Mouse (Mus musculus) kidney, adult 2 months (tissue): ENCODE results near the gene Adamts20. TPM values are rescaled to one million over a fixed set of nuclear protein-coding genes. Genes with fewer than 3 reads are reported as not detected.

ENCODE experiments used
- DNase-seq: peaks from one replicate; pipeline ENCODE4 v3.0.0; 2021
- H3K27ac ChIP-seq: fragments of 200-500 bp; 2 replicates; pipeline ENCODE4 v1.5.1; 2012; ENCODE audit warnings: low read depth, low read length, control low read depth, inconsistent platforms; ENCODE audit not compliant: insufficient read depth
- H3K27me3 ChIP-seq: fragments of 200-500 bp; replicated peaks from 2 replicates; pipeline ENCODE4 v1.6.1; 2012; ENCODE audit warnings: mild to moderate bottlenecking, moderate library complexity, low read length, inconsistent platforms; ENCODE audit not compliant: control insufficient read depth, insufficient read depth
- H3K36me3 ChIP-seq: fragments of 200-500 bp; 2 replicates; pipeline ENCODE4 v1.6.1; 2012; ENCODE audit warnings: mild to moderate bottlenecking, moderate library complexity, low read length, inconsistent platforms; ENCODE audit not compliant: control insufficient read depth, insufficient read depth
- H3K4me1 ChIP-seq: fragments of 200-500 bp; 2 replicates; pipeline ENCODE4 v1.6.1; 2011; ENCODE audit warnings: low read length; ENCODE audit not compliant: control insufficient read depth, insufficient read depth
- H3K4me3 ChIP-seq: fragments of 200-500 bp; 2 replicates; pipeline ENCODE4 v1.5.1; 2011; ENCODE audit warnings: mild to moderate bottlenecking, low read depth, low read length, control low read depth; ENCODE audit not compliant: insufficient read depth
- CTCF ChIP-seq: fragments of 200-500 bp; conservative IDR thresholded peaks from 2 replicates; pipeline ENCODE4 v1.5.1; 2011; ENCODE audit warnings: low read depth, mild to moderate bottlenecking, control low read depth, low read length, moderate library complexity, mixed read lengths; ENCODE audit not compliant: insufficient read depth, insufficient read length
- POLR2A ChIP-seq: fragments of 200-500 bp; IDR thresholded peaks from one replicate; pipeline ENCODE4 v1.6.1; 2011; ENCODE audit warnings: low read depth, low read length, control low read depth
- WGBS: fragments of 180-500 bp; shearing (Covaris S2); methylation state at CpG from one replicate; pipeline ENCODE4 v1.1.7; 2018; 5-methylcytosine and 5-hydroxymethylcytosine counted together
- polyA plus RNA-seq: library from polyadenylated mRNA; depleted of rRNA; stranded (reverse); fragments of >200 nt; gene quantifications from 2 replicates; pipeline ENCODE4 v1.2.3, GENCODE M21; 2012

Gene Adamts20
- polyA plus RNA-seq, 1 experiment = 0.19 TPM

DNA sequence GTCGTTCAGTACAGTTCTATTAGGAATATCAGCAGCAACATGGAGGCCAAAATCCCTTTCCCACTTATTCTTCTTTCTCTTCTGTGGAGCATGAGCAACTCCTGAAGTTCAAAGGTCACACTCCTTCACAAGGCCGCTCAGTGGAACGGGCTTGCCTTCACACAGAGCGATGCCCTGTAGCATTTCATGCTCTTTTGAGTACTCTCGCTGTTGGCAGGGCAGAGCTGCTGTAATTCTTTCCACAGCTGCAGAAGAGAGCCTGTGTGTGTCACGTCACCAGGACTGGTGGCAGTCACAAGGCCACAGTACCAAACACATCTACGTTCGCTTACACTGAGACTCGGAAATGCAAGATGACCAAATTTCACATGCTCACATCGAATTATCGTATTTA lies 21.2 kb downstream of the Adamts20 start:
- Histone ChIP-seq H3K27me3 (no peaks in the 10 kb centered on the region), H3K27ac (no peak overlapping the region), H3K4me1 (no peaks in the 10 kb centered on the region), H3K4me3 (no peak overlapping the region), H3K36me3 (no peaks in the 10 kb centered on the region)
- no peak for TF ChIP-seq CTCF
- no peak for TF ChIP-seq POLR2A
- no peak for DNase-seq
- WGBS = 61% methylated on average over 11 of the region's 11 CpGs

DNA sequence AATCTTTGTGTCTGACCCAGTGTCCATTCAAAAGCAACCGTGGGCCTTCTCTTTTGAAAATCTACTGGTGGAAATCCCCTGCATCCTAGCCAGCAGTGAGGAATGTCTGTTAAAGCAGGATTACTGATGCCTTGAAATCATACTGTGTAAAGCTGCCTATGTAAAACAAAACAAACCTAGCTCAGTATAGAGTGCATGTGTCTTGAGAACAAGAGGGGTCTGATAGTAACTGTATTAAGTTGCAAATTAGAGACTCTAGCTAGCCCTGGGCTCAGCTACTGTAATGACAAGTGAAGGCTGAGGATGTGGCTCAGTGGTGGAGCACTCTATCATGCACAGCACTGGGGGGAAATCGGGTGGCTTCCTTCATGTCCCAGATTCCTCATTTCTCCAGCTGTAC lies 22.2 kb downstream of the Adamts20 start:
- no peaks in the 10 kb centered on the region for H3K4me1 ChIP-seq
- H3K27me3 ChIP-seq = no peaks in the 10 kb centered on the region
- WGBS = 46% methylated on average over 2 of the region's 2 CpGs
- H3K4me3 ChIP-seq = no peak overlapping the region
- TF ChIP-seq POLR2A (no peak), CTCF (no peak)
- DNase-seq = no peak
- no peak overlapping the region for H3K27ac ChIP-seq
- no peaks in the 10 kb centered on the region for H3K36me3 ChIP-seq

DNA sequence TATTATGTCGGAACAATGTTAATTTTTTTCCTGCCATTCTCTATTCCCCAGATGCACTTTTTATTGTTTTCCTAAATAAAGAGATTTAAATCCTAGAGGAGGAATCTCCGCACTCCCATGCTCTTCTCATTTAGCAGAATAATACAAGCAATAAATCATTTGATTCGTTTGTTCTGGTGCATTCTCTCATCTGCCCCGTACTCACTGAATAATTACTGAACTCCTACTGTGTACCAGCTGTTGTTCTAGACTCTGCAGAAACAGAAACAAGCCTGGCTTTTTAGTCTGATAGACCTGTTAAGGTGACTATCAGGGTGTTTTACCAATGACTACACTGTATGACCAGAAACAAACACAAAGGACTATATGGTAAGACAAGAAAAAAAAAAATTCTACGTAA lies 29.7 kb downstream of the Adamts20 start:
- no peaks in the 10 kb centered on the region for H3K4me1 ChIP-seq
- H3K4me3 ChIP-seq = no peak overlapping the region
- no peak for TF ChIP-seq CTCF
- no peak overlapping the region for H3K27ac ChIP-seq
- no peaks in the 10 kb centered on the region for H3K27me3 ChIP-seq
- no peak for DNase-seq
- WGBS = 62% methylated on average over 5 of the region's 5 CpGs
- no peaks in the 10 kb centered on the region for H3K36me3 ChIP-seq

DNA sequence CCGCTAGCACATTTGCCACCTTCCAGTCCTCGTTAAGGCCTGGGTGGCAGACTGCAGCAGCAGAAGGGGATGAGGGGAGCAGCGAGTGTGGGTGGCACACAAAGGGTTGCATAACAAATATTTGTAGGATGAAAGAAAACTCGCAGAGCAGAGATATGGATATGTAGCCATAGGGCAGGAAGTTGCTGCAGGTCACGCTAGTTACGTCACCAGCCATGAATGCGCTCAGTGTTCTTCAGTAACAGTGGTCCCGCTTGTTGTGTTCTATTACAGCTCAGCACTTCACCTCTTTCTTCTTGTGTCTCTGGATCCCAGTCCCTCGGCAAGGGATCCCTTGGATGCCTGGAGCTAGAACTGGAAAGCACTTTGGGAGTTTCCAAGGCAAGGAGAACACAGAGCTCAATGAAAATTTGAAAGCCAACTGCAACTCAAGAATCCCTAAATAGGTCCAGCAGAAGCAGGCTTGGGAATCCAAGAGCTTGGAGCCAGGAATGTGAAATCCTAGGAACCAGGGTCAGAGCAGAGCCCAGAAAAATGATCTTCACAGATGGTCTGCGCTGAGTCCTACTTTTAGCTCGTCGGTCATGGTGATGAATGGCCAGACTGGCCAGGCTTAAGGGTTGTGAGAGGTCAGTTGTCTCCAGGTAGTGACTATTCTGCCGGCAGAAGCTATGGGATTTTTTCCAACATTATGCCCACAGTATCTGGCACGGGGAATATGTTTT lies 34.4 kb downstream of the Adamts20 start:
- H3K4me3 ChIP-seq = no peak overlapping the region
- H3K4me1 ChIP-seq = no peaks in the 10 kb centered on the region
- TF ChIP-seq POLR2A = no peak
- no peak for TF ChIP-seq CTCF
- no peaks in the 10 kb centered on the region for H3K36me3 ChIP-seq
- no peaks in the 10 kb centered on the region; the same call in 1 of the 2 replicates for H3K27me3 ChIP-seq
- WGBS = 76% methylated on average over 14 of the region's 14 CpGs
- H3K27ac ChIP-seq = no peak overlapping the region
- no peak for DNase-seq

DNA sequence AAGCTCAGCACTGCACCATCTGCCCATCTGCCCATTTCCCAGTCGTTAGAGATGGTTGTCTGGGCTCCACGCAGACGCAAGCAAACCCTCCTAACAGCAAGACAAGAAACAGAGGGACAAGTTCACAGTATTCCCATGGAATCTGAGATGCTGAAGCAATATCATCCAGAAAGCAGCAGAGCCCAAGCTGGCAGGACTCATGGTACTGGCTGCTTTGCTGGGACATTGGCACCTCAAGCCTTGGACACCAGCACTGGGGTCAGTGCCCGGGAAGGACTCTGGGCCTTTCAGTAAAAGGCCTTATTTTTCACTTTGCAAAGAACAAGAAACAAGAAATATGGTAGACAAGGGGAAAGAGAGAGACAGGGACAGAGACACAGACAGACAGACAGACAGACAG lies 36.5 kb downstream of the Adamts20 start:
- no peaks in the 10 kb centered on the region; the same call in 1 of the 2 replicates for H3K27me3 ChIP-seq
- DNase-seq = no peak
- TF ChIP-seq CTCF (no peak), POLR2A (no peak)

DNA sequence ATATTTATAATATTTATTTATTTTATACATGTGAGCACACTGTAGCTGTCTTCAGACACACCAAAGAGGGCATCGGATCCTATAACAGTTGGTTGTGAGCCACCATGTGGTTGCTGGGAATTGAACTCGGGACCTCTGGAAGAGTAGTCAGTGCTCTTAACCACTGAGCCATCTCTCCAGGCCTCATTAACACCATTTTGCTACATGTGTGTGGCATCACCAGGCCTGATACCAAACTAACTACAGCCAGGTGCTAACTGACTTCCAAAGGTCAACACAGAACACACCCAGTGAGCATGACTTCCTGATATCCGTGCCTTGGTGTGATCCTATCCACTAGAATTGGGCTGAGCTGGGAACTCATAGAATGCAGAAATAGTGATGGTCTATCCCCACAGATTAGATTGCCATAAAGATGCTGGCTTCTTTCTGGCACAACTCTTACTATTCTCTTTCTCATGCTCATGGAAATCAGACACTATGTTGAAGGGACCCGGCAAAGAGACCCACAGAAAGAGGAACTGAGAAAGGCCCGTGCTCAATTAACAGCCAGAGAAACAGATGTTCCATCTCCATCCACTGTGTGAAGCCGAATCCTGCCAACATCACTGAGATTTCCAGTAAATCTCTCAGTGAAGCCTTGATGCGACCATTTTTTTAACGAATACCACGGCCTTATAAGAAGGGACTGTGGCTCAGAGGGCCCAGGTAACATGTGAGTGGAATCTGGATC lies 37.6 kb downstream of the Adamts20 start:
- no peaks in the 10 kb centered on the region for H3K4me1 ChIP-seq
- TF ChIP-seq POLR2A (no peak), CTCF (no peak)
- H3K27me3 ChIP-seq = no peaks in the 10 kb centered on the region; the same call in 1 of the 2 replicates
- DNase-seq = no peak
- WGBS = 70% methylated on average over 9 of the region's 9 CpGs
- H3K36me3 ChIP-seq = no peaks in the 10 kb centered on the region
- no peak overlapping the region for H3K27ac ChIP-seq
- H3K4me3 ChIP-seq = no peak overlapping the region

More for the DNA sequence above, 36.5 kb downstream of the Adamts20 start:
- 85% methylated on average over 4 of the region's 4 CpGs for WGBS
- Histone ChIP-seq H3K4me1 (no peaks in the 10 kb centered on the region), H3K36me3 (no peaks in the 10 kb centered on the region), H3K27ac (no peak overlapping the region), H3K4me3 (no peak overlapping the region)

DNA sequence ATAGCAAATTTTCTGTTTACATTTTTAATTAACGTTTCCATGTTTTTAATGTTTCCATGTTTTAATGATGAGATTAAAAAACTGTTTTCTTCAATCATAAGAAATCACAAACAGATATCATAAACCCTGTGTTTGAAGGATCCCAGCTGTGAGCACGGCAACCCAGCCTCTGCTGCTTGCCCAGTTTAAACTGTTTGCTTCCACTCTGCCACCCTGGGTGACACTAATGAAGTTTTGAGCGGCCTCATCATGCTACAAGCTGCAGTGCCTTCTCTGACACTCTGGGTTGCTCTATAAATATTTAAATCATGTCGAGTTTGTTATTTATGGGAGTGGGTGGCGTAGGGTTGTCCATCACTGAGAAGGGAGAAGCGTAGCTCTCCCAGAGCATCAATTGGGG lies 44.7 kb downstream of the Adamts20 start:
- TF ChIP-seq POLR2A (no peak), CTCF (no peak)
- H3K27me3 ChIP-seq = no peaks in the 10 kb centered on the region
- WGBS = 49% methylated on average over 6 of the region's 6 CpGs
- H3K4me3 ChIP-seq = no peak overlapping the region
- H3K4me1 ChIP-seq = no peaks in the 10 kb centered on the region
- no peaks in the 10 kb centered on the region for H3K36me3 ChIP-seq
- no peak for DNase-seq
- H3K27ac ChIP-seq = no peak overlapping the region

DNA sequence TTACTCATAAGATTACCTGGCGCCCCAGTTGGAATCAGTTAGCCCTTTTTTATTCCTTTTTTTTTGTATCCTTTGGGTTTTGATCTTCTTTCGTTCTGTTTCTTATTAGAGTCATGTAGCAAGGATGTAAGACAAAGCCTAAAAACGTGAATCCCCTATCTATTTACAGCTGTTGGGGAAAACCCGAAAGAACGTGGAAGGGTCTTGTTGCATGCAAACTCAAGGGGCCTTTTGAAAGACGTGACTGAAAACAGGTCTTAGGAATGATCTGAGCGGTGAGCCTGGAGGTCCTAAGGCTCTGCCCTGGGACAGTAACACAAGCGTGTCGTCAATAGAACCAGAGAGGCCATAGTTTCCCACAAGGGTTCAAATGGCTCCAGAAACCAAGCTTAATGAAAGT lies 46.1 kb downstream of the Adamts20 start:
- Histone ChIP-seq H3K36me3 (no peaks in the 10 kb centered on the region), H3K4me3 (no peak overlapping the region), H3K27me3 (no peaks in the 10 kb centered on the region), H3K4me1 (no peaks in the 10 kb centered on the region), H3K27ac (no peak overlapping the region)
- WGBS = 90% methylated on average over 9 of the region's 9 CpGs
- no peak for TF ChIP-seq CTCF
- TF ChIP-seq POLR2A = no peak
- no peak for DNase-seq
